Mouse (Mus musculus): ENCODE data around the gene Adam8.

The Adam8 gene

GRCm38 (mm10) chr7:139979011-139979719, 13.2 kb downstream of the Adam8 start:
- no peak for DNase-seq (ENCODE audit: low read depth)

GRCm38 (mm10) chr7:139978278-139978892, 14.0 kb downstream of the Adam8 start, which contains the start of gene 6430531B16Rik:
Gene 6430531B16Rik, minus strand, starts transcription at chr7:139978755.
- DNase-seq (ENCODE audit: low read depth): peak; percentile 81

GRCm38 (mm10) chr7:139975471-139975870, 16.9 kb downstream of the Adam8 start:
- DNase-seq (ENCODE audit: low read depth): no peak

- peak; percentile 64 for DNase-seq (ENCODE audit: low read depth)
Measured at GRCm38 (mm10) chr7:139974307-139974706, 18.1 kb downstream of the Adam8 start.

- DNase-seq (ENCODE audit: low read depth): no peak
Measured at GRCm38 (mm10) chr7:139972923-139973331, 19.4 kb downstream of the Adam8 start.

GRCm38 (mm10) chr7:139971436-139971835, 20.9 kb downstream of the Adam8 start:
- DNase-seq (ENCODE audit: low read depth): no peak

GRCm38 (mm10) chr7:139970979-139971378, 21.4 kb downstream of the Adam8 start:
- DNase-seq (ENCODE audit: low read depth): no peak

GRCm38 (mm10) chr7:139970216-139970919, 22.0 kb downstream of the Adam8 start:
- DNase-seq (ENCODE audit: low read depth): no peak

- peak; percentile 89 for DNase-seq (ENCODE audit: low read depth)
Measured at GRCm38 (mm10) chr7:139969348-139970130, 22.8 kb downstream of the Adam8 start.

GRCm38 (mm10) chr7:139968428-139968827, 23.9 kb downstream of the Adam8 start:
- DNase-seq (ENCODE audit: low read depth): peak; percentile 77

GRCm38 (mm10) chr7:139967175-139967574, 25.2 kb downstream of the Adam8 start:
- no peak for DNase-seq (ENCODE audit: low read depth)

- no peak for DNase-seq (ENCODE audit: low read depth)
Measured at GRCm38 (mm10) chr7:139963814-139964213, 28.5 kb downstream of the Adam8 start.

GRCm38 (mm10) chr7:139961141-139961540, 31.2 kb downstream of the Adam8 start:
- DNase-seq (ENCODE audit: low read depth): no peak

GRCm38 (mm10) chr7:139957958-139958357, 34.4 kb downstream of the Adam8 start:
- DNase-seq (ENCODE audit: low read depth): no peak

- DNase-seq (ENCODE audit: low read depth): no peak
Measured at GRCm38 (mm10) chr7:139957437-139957836, 34.9 kb downstream of the Adam8 start.

- no peak for DNase-seq (ENCODE audit: low read depth)
Measured at GRCm38 (mm10) chr7:139956658-139957057, 35.7 kb downstream of the Adam8 start.

- DNase-seq (ENCODE audit: low read depth): no peak
Measured at GRCm38 (mm10) chr7:139955505-139955904, 36.9 kb downstream of the Adam8 start.

- no peak for DNase-seq (ENCODE audit: low read depth)
Measured at GRCm38 (mm10) chr7:139951991-139952633, 40.2 kb downstream of the Adam8 start.

GRCm38 (mm10) chr7:139951079-139951478, 41.3 kb downstream of the Adam8 start:
- DNase-seq (ENCODE audit: low read depth): peak; percentile 60

- DNase-seq (ENCODE audit: low read depth): peak; percentile 78
Measured at GRCm38 (mm10) chr7:139950283-139950971, 41.9 kb downstream of the Adam8 start.

- DNase-seq (ENCODE audit: low read depth): peak; percentile 71
Measured at GRCm38 (mm10) chr7:139949893-139950282, 42.5 kb downstream of the Adam8 start.

Measured in naive thymus-derived CD4-positive, alpha-beta T cell, adult 2 months (primary cell).